Mouse (Mus musculus) gastrocnemius, postnatal 10 days (tissue): ENCODE data around the gene Wdr11. TPM values are rescaled to one million over a fixed set of nuclear protein-coding genes. Genes with fewer than 3 reads are reported as not detected.

Experiments
- DNase-seq: peaks from one replicate; pipeline ENCODE4 v3.0.0; 2021; ENCODE audit warnings: mixed read lengths
- total RNA-seq, 2 experiments: library from RNA; stranded (reverse); gene quantifications; 2 replicates each; pipeline ENCODE4 v1.2.3; 2021

The Wdr11 gene
- total RNA-seq, 2 experiments from 2014 or later, result 17.7 to 21.6 TPM

DNA sequence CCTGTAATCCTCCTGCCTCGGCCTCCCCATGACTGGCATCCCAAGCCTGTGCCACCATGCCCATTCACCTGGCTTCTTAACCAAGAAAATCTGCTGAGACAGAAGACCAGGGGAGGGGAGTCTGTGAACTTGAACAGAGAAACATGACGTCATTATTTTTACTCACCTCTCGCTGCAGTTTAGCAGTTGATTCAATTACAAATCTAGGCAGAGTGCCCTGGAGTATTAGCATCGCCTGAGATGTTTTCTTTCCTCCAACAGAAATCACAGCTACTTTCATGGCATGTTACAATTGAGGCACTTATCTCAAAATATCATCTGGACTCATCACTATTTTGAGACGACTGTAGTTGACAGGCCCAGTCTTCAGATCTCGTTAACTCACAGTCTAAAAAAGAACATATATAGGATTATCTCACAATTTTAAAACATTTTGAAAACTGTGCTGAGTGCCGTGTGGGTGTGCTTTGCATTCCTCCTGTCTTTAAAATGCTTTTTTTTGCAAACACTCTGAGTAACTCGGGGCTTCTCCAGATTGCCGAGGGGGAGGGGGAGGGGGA lies 61.3 kb downstream of the Wdr11 start:
- no peak for DNase-seq

GRCm38 (mm10) chr7:129653791-129654271 lies 62.2 kb downstream of the Wdr11 start:
- peak; percentile 82 for DNase-seq

DNA sequence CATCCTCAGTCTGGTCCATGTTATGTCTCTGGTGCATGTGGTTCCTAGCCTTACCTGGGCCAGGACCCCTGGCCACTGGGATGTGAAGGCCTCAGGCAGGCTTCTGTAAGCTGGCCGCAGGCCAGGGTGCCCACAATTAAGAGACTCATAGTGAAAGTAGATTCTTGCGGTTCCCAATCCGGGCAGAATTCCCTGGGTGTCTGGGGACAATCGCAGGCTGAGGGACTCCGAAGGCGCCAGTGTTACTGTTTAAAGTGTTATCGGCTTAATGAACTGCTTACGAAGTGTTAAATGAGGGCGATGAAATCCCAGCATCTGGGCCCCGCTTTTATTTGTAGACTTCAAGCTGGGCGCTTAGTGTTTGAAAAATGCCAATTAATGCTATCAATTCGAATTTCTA lies 63.3 kb downstream of the Wdr11 start:
- no peak for DNase-seq

GRCm38 (mm10) chr7:129655604-129656226 lies 64.1 kb downstream of the Wdr11 start:
- DNase-seq, result no peak

DNA sequence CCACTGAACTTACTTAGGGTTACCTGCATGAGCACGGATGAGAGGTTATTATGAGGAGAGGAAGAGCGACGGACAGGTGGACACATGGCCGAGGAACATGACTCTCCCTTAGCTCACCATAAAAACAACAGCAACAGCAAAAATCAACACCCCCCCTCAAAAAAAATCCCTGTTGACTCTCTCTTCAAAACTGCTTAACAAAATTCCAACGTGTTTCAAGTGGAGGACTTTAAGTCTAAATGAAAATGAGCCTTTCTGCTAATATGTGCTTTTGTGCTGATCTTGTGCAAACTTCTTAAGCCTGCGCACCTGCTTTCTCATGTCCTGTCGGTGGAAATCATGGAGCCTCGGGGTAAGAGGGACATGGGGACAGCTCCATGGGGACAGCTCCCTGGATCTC lies 66.2 kb downstream of the Wdr11 start:
- DNase-seq, result no peak

- DNase-seq, result no peak
These were observed 68.1 kb downstream of the Wdr11 start for GRCm38 (mm10) chr7:129659755-129660154.

DNA sequence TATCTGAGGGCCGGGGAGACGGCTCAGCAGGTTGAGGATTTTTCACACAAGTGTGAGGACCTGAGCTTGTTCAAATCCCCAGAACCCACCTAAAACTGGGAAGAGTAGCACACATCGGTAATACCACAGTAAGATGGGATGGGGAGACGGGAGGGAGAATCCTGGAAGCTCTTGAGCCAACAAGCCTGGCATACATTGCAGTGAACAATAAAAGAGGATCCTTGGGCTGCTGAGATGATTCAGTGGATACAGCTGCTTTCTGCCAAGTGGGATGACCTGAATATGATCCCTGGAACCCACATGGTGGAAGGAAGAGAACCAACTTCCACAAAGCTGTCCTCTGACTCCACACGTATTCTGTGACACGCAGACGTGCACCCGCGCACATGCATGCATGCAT lies 68.9 kb downstream of the Wdr11 start:
- no peak for DNase-seq

- DNase-seq, result no peak
These were observed 70.6 kb downstream of the Wdr11 start for GRCm38 (mm10) chr7:129662051-129662789.

DNA sequence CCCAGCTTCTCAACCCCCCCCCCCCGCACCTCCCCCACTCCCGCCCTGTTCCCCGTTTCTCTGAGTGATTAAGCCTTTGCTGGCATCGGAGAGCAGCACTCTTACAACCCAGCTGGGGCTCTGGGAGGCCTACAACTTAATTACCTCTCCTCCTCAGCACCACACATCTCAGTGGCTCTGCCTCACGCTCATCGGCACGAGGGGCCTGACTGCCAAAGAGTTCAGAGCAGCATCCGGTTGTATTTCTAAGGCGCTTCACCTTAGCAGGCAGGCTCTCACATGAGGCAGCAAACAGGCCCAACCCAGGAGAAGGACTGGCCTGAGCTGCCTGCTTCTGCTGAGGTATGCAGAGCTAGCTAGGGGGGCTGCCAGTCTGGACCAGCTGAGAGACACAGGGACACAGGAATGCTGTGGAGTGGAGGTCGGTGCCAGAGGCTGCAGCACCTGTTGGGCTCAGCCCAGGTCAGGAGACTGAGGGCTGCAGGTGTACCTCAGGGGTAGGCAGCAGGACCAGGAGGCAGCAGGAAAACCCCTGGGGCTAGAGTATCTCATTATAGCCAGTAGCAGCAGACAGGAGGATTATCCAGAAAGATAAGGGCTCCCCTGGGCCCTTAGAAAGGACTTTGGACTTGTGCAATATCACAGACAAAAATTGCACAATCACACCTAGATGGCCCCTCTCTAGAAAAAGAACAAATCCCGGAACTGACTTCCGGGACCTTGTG lies 72.3 kb downstream of the Wdr11 start:
- no peak for DNase-seq

- DNase-seq, result no peak
These were observed 73.7 kb downstream of the Wdr11 start for GRCm38 (mm10) chr7:129665411-129665810.

GRCm38 (mm10) chr7:129665921-129666320 lies 74.3 kb downstream of the Wdr11 start:
- no peak for DNase-seq

DNA sequence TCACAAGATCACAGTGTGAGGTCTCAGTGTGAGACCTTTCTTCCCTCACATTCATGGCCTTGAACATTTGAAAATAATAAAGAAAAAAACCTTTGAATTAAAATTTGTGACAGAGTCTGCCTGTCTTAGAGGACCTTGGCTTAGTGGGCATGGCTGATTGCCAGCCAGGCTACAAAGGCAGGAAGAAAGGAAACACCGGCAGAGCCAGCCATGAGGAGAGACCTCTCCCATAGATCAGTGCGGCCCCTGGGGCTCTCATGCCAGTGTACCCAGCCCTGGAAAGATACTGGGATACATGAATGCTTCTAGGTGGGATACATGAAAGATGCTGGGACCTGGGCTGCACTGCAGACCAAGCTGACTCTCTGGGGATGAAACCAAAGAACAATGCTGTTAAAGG lies 74.9 kb downstream of the Wdr11 start:
- DNase-seq, result no peak

DNA sequence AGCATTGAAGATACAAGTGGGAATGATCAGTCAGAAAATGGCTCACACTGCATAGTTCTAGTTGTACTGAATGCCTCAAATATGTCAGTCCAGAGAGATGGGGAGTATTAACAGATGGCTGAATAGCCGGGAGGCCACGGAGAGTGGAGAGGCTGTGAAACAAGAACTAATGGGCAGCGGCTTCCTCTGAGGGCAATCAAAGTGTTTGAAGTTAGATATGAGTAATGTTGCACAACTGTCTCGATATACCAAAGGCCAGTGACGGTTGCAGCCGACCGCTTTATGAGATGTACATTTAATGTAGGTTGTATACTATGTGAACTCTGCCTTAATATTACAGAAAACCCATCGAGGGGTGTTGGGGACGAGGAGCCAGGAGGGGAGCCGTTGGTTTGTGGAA lies 78.6 kb downstream of the Wdr11 start:
- DNase-seq, result no peak

DNA sequence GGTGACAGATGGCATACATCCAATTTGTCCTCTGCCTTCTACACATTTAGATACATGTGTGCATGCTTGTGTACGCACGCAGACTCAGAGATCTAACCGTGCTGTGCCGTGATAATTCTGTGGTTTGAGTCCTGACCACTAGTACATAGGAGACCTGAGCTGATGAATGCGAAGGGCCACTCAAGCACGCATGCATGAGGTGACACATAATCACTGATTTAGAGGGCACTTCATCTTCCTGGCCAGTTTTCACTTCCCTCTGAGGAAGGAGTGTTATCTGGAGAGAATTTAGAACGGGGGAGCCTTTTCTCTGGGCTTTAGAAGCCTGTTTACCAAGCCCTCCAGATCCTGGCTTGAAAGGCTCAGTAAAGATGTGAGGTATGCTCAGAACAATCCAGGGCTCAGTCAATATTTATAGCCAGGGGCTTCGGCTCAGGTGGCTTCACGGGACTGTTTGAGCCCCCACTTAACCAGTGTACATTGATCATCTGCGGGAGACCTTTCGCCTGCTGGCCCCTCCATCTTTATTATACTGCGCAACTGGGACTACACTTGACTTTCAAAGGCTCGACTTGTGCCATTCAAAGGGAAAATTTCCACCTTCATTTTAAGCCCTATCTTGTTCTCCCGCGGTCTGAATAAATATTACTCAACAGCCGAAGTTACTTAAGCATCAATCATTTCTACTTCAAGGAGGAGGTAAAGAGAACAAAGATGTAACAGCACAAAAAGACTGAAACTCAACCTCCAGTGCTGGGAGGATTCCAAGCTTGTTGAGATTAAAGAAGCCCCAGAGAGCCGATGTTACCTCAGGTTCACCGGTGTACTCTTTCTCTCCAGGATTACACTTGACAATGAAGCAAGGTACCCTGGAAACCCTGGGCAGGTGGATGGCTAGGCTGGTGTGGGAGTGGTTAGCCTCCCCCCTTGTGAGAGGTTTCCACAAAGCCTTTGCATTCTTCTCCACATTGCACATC lies 80.3 kb downstream of the Wdr11 start:
- no peak for DNase-seq

- no peak for DNase-seq
These were observed 82.1 kb downstream of the Wdr11 start for GRCm38 (mm10) chr7:129673776-129674175.

DNA sequence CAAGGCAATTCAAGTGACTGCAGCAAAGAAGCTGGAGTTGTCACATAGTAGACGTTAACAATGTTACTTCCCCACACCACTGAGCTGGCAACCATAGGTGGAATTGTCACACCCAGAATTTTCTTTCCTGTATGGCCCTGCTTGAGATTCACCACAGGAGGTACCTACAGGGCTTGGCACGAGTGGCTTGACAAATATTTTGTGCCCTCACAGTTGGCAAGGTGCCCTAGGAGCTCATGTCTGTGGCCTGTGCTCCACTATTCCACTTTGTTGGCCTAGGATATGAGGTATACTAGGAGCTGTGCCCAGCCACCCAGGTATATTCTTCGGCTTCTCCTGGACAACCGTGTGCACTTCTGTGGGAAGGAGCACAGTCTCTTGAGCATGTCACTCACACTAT lies 82.9 kb downstream of the Wdr11 start:
- DNase-seq, result no peak

GRCm38 (mm10) chr7:129675852-129676251 lies 84.2 kb downstream of the Wdr11 start:
- DNase-seq, result no peak

DNA sequence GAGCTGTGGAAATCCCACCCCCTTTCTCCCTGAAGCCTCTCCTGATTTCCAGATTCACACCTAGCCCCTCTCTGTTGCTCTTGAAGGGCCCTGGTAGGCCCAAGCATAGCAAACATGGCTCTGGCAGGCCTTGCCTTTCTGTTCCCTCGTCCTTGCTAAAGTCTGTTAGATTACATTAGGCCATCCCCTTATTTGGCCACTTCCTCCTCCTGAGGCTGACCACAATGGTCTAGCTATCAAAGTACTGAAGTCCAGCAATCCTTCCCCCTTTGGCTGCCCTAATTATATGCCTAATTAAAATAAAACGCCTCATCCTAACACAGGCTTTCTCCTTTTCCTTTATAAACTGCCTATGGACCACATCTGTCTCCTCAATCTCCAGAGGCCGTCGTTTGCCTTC lies 85.5 kb downstream of the Wdr11 start:
- no peak for DNase-seq

DNA sequence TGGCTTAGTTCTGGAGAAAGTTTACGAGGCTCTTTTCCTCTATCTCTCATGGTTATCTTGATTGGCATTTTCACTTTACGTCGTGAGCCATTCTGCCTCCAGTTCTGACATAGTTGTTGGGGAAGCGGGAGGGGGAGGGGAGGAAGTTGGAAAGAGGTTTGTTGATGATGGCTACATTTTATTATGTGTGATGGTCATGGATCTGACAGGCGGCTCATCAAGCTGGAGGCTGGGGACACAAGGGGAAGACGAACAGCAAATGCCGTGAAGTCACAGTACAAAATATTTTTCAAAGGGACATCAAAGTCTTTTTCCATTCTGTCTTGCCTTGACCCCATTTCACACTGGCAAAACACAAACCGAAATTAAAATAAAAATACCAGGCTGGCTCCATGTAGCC lies 86.8 kb downstream of the Wdr11 start:
- no peak for DNase-seq

GRCm38 (mm10) chr7:129678972-129679371 lies 87.3 kb downstream of the Wdr11 start:
- DNase-seq, result no peak

- peak; percentile 27 for DNase-seq
These were observed 89.0 kb downstream of the Wdr11 start for GRCm38 (mm10) chr7:129680534-129681210.
